Mouse (Mus musculus) cerebellum, adult 2 months (tissue): ENCODE data around the gene Flvcr1. TPM values are rescaled to one million over a fixed set of nuclear protein-coding genes. Genes with fewer than 3 reads are reported as not detected.
A peak's percentile ranks its signal among the peaks of the same experiment; 100 is the strongest.
"Not testable (repeated sequence)": the region's sequence is repeated elsewhere in the genome, so short reads cannot be mapped to it uniquely, and the experiment has no call there.

Experiments used
- DNase-seq, 2 experiments: peaks; one replicate each; pipeline ENCODE4 v3.0.0; 2021
- H3K27ac ChIP-seq: fragments of 200-500 bp; 2 replicates; pipeline ENCODE4 v1.5.1; 2012; ENCODE audit warnings: low read length, control low read depth, inconsistent platforms; ENCODE audit not compliant: insufficient read depth
- H3K27me3 ChIP-seq: fragments of 200-500 bp; 2 replicates; pipeline ENCODE4 v1.6.1; 2012; ENCODE audit warnings: inconsistent platforms, mild to moderate bottlenecking, low read length, moderate library complexity; ENCODE audit not compliant: control insufficient read depth, insufficient read depth
- H3K4me1 ChIP-seq: fragments of 200-500 bp; 2 replicates; pipeline ENCODE4 v1.6.1; 2011; ENCODE audit warnings: low read length; ENCODE audit not compliant: control insufficient read depth, insufficient read depth
- H3K4me3 ChIP-seq: fragments of 200-500 bp; replicated peaks from 2 replicates; pipeline ENCODE3; 2011; ENCODE audit warnings: mild to moderate bottlenecking, low read depth, low read length, control low read depth; ENCODE audit not compliant: insufficient read depth
- CTCF ChIP-seq: fragments of 200-500 bp; IDR thresholded peaks from 2 replicates; pipeline ENCODE4 v1.5.1; 2011; ENCODE audit warnings: low read depth, mild to moderate bottlenecking, control low read depth, low read length, moderate library complexity, borderline replicate concordance; ENCODE audit not compliant: insufficient read depth
- POLR2A ChIP-seq: fragments of 200-500 bp; IDR thresholded peaks from 2 replicates; pipeline ENCODE4 v1.6.1; 2011; ENCODE audit warnings: low read length, control low read depth, borderline replicate concordance; ENCODE audit not compliant: insufficient read depth
- WGBS: fragments of 180-500 bp; shearing (Covaris S2); methylation state at CpG from one replicate; pipeline ENCODE4 v1.1.7; 2018; 5-methylcytosine and 5-hydroxymethylcytosine counted together
- polyA plus RNA-seq: library from polyadenylated mRNA; depleted of rRNA; stranded (reverse); fragments of >200 nt; gene quantifications from 2 replicates; pipeline ENCODE4 v1.2.3, GENCODE M21; 2012

The Flvcr1 gene
- polyA plus RNA-seq, 1 experiment = 24.0 TPM

DNA sequence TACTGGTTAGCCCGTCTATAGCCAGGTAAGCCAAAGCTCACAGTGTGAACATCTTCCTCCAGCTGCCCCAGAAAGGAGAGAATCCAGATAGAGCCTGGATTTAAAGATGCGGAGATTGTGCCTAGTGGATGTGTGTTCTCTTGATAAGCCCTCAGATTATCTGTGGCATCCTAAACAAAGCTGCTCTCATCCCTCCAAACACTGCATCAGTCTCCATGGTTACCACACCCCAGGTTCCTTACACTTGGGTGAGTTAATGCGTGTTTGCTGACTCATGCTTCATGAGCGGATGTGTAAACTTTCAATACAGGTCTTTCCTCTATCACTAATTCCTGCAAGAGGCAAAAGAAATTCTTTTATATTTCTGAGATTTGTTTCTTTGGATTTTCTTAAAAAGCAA, 9.7 kb upstream of the Flvcr1 start:
- TF ChIP-seq POLR2A (no peak), CTCF (no peak)

DNA sequence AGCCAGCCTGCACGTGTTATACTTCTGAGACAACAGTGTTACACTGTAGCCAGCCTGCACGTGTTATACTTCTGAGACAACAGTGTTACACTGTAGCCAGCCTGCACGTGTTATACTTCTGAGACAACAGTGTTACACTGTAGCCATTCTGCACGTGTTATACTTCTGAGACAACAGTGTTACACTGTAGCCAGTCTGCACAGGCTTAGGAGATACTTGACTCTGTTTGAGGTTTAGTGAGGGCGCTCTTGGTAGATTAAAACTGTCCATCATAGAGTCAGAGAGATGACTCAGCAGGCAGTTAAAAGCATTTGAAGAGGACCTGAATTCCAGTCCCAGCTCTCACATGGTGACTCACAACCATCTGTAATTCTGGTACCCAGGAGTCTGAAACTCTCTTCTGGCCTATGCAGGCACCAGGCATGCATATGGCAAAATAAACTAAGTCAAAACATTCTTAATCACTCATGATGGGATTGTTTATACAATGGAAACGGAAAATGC, 5.0 kb upstream of the Flvcr1 start:
- H3K27ac ChIP-seq, H3K4me1 ChIP-seq, DNase-seq, H3K27me3 ChIP-seq, H3K4me3 ChIP-seq: not testable (repeated sequence)
- 81% methylated on average over 6 of the region's 6 CpGs for WGBS

More for the DNA sequence above, 9.7 kb upstream of the Flvcr1 start:
- Histone ChIP-seq H3K27me3 (no peaks in the 10 kb centered on the region), H3K27ac (no peak overlapping the region), H3K4me1 (no peaks in the 10 kb centered on the region), H3K4me3 (no peak overlapping the region)
- no peak for DNase-seq
- 18% methylated on average over 4 of the region's 4 CpGs for WGBS

DNA sequence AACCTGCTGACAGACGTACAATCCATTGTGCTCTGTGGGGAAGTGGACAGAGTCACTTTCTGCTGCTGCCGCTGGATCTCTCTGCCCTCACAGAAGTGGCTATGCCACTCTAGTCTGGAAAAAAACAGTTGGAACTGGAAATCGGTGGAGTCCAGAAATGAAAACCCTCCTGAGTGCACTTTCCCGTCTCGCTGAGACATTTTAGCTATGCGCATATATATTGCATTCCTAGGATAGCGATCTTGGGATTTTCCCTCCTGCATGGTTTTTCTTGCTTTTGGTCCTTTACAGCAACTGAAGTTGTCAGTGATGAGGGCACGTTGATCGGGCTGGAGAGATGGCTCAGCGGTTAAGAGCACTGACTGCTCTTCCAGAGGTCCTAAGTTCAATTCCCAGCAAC, 4.2 kb upstream of the Flvcr1 start:
- no peak for TF ChIP-seq POLR2A
- no peak for TF ChIP-seq CTCF
- no peak overlapping the region for H3K4me3 ChIP-seq
- DNase-seq = no peak
- H3K4me1 ChIP-seq = no peaks in the 10 kb centered on the region
- WGBS = 62% methylated on average over 10 of the region's 10 CpGs
- no peaks in the 10 kb centered on the region for H3K27me3 ChIP-seq
- H3K27ac ChIP-seq = no peak overlapping the region

DNA sequence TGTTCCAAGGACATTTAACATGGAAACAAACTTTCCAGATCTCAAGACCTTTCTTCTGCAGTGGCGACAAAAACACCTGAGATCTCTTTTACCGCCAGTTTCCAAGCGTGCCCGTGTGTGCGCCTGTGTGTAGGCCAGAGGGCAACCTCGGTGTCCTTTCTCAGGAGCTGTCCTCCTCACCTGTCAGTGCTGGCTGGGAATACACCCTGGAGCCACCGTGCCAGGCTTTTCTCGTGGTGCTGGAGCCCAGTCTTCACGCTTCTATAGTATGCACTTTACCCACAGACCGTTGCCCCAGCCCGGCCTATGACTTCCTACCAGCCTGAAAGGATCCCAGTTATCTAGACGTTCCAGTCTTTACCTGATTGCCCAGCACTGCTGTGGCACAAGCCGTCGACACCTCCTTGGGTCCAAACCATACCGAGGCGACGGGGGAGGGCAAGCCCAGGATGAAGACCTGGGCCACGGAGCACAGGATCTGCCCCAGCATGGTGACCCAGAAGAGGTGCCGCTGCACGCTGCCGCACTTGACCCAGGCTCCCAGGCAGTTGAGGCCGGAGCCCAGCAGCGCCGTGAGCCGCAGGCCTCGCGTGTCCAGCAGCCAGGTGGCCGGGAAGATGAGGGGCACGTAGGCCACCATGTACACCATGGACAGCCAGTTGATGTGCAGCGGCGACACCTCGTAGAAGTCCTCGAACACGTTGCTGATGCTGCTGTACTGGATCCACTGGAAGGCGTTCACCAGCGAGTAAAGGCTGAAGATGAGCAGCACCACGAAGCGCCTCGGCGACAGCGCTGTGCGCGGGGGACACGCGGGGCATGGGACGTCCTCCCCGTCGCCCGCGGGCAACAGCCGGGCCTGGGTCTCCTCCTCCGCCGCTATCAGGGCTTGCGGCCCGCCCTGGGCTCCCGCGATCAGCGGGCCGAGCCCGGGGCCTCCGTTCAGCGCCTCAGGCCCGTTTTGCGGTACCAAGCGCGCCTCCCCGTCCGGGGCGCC, 644 bp downstream of the Flvcr1 start:
- peak overlapping the region; percentile 15 for H3K27ac ChIP-seq
- under 1% methylated on average over 69 of the region's 69 CpGs for WGBS
- H3K27me3 ChIP-seq = no peaks in the 10 kb centered on the region
- H3K4me3 ChIP-seq = peak overlapping the region; percentile 76
- no peak for TF ChIP-seq CTCF
- TF ChIP-seq POLR2A = no peak
- peak in 1 of 2 experiments; percentile 49 for DNase-seq
- H3K4me1 ChIP-seq = no peaks in the 10 kb centered on the region

DNA sequence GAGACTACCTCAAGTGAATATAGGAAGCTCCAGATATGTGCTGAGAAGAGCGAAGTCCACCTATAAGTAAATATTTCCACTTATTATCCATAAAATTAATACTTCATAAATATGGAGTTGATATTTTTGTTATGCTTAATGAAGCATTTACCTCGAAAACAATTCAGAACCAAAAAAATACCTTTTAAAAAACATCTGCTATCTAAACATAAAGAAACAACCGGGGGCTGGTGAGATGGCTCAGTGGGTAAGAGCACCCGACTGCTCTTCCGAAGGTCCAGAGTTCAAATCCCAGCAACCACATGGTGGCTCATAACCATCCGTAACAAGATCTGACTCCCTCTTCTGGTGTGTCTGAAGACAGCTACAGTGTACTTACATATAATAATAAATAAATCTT, 2.2 kb downstream of the Flvcr1 start:
- H3K4me1 ChIP-seq, DNase-seq, H3K27me3 ChIP-seq, H3K27ac ChIP-seq, H3K4me3 ChIP-seq: not testable (repeated sequence)
- 92% methylated on average over 6 of the region's 6 CpGs for WGBS

DNA sequence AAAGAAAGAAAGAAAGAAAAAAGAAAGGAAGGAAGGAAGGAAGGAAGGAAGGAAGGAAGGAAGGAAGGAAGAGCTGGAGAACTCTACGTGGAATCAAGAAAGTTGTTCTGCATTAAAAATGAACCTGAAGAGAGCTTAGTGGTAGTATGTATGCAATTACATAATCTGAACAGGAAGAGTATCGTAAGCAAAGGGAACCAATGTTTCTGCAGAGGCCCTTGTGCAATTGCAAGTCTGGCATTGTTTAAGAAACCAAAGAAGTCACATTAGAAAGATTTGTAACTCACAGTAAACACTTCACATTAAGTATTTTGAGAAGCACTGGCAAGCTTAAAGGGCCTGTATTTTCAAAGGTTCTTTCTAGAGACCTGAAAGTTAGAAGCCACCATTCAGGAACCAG, 2.8 kb downstream of the Flvcr1 start:
- WGBS = 88% methylated on average over 2 of the region's 2 CpGs
- TF ChIP-seq CTCF = no peak
- no peak for TF ChIP-seq POLR2A
- Histone ChIP-seq H3K4me3 (no peak overlapping the region), H3K4me1 (no peaks in the 10 kb centered on the region), H3K27me3 (no peaks in the 10 kb centered on the region), H3K27ac (no peak overlapping the region)
- no peak for DNase-seq

DNA sequence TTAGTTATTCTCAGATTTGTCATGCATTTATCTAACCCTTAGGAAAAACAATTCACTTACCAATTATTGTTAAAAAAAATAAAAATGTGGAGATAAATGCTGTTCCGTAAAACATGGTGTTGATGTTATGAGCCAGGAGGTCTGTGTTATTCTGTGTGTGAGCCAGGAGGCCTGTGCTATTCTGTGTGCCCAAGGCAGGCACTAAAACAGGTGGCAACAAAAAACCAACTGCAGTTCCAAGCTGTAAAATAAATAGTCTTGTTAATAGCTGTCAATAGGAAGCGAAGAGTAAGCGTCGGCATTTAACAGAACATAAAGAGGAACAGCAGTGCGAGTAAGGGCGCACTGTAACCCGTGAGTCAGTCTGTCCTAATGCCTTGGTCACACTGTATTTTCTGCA, 4.9 kb downstream of the Flvcr1 start:
- no peak overlapping the region for H3K27ac ChIP-seq
- no peak for DNase-seq
- H3K4me1 ChIP-seq = no peaks in the 10 kb centered on the region
- no peak overlapping the region for H3K4me3 ChIP-seq
- TF ChIP-seq CTCF = no peak
- no peak for TF ChIP-seq POLR2A
- no peaks in the 10 kb centered on the region for H3K27me3 ChIP-seq
- 81% methylated on average over 7 of the region's 7 CpGs for WGBS

DNA sequence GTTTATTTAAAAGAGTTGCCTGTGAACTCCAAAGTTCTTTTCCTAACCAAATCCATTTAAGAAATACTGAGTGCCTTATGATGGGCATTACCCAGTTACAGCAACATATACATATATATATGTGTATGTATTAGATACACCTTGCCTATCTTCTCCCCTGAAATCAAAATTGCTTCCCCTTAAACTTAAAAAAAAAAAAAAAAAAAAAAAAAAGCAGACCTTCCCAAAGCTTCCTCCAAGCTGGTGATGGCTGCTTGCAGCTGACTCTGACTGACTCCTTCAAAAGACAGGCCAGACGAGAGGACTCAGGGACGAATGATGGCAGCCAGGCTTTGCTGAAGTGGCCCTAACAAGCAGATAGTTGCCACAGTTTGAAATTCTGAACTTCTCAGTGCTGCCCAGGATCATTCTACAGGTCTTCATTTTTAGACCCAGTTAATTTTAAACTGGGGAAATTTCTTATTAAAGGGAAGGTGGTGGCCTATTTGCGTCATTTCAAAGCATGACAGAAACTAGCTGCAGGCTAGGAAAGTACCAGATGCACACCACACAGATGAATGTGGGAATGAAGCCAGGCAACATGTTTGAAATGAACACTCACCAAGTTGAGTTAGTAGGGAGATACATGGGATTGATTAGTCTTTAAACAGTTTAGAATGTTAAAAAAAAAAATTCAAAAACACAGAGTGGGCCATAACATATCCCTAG, 5.6 kb downstream of the Flvcr1 start:
- no peak overlapping the region for H3K27ac ChIP-seq
- H3K4me3 ChIP-seq = no peak overlapping the region
- no peaks in the 10 kb centered on the region for H3K4me1 ChIP-seq
- TF ChIP-seq CTCF (no peak), POLR2A (no peak)
- H3K27me3 ChIP-seq = no peaks in the 10 kb centered on the region
- DNase-seq = no peak
- WGBS = 65% methylated on average over 3 of the region's 3 CpGs
